Mouse (Mus musculus) forebrain, embryonic 15.5 days (tissue): Measurements from ENCODE around the gene BC004004. TPM values are rescaled to one million over a fixed set of nuclear protein-coding genes. Genes with fewer than 3 reads are reported as not detected.

Experiments
- ATAC-seq: fragments of 200-750 bp; cut with Nextera tagmentation; replicated peaks from 2 replicates; pipeline ENCODE4 v1.8.0; 2017; ENCODE audit warnings: mild to moderate bottlenecking, moderate TSS enrichment, moderate library complexity
- H3K27ac ChIP-seq: fragments of 300-500 bp; sonication (generic); replicated peaks from 2 replicates; pipeline ENCODE4 v1.5.1; 2015; ENCODE audit warnings: mild to moderate bottlenecking, inconsistent platforms
- H3K27me3 ChIP-seq: fragments of 300-500 bp; sonication (generic); 2 replicates; pipeline ENCODE4 v1.6.1; 2015; ENCODE audit warnings: inconsistent platforms
- H3K36me3 ChIP-seq: fragments of 300-500 bp; sonication (generic); 2 replicates; pipeline ENCODE4 v1.6.1; 2015; ENCODE audit warnings: mild to moderate bottlenecking, inconsistent platforms
- H3K4me1 ChIP-seq: fragments of 300-500 bp; sonication (generic); 2 replicates; pipeline ENCODE4 v1.6.1; 2015; ENCODE audit warnings: inconsistent platforms
- H3K4me2 ChIP-seq: fragments of 300-500 bp; sonication (generic); replicated peaks from 2 replicates; pipeline ENCODE4 v1.6.1; 2015; ENCODE audit warnings: mild to moderate bottlenecking, inconsistent platforms
- H3K4me3 ChIP-seq: fragments of 300-500 bp; sonication (generic); 2 replicates; pipeline ENCODE4 v1.5.1; 2015; ENCODE audit warnings: mild to moderate bottlenecking, inconsistent platforms
- H3K9ac ChIP-seq: fragments of 300-500 bp; sonication (generic); replicated peaks from 2 replicates; pipeline ENCODE4 v1.6.1; 2015; ENCODE audit warnings: mild to moderate bottlenecking, inconsistent platforms
- H3K9me3 ChIP-seq: fragments of 300-500 bp; sonication (generic); 2 replicates; pipeline ENCODE4 v1.6.1; 2016; ENCODE audit warnings: inconsistent platforms
- WGBS: fragments of 180-500 bp; shearing (Covaris S2); methylation state at CpG from one replicate; pipeline ENCODE4 v1.1.7; 2015; ENCODE audit warnings: mixed read lengths; 5-methylcytosine and 5-hydroxymethylcytosine counted together
- polyA plus RNA-seq: library from polyadenylated mRNA; unstranded; fragments of >200 nt; fragmentation: Nextera tagmentation; extraction: Ambion mirVana; gene quantifications from 2 replicates; pipeline ENCODE4 v1.2.1, GENCODE M21; 2015

The BC004004 gene
- polyA plus RNA-seq, 1 experiment from 2014 or later, result 96.4 TPM

DNA sequence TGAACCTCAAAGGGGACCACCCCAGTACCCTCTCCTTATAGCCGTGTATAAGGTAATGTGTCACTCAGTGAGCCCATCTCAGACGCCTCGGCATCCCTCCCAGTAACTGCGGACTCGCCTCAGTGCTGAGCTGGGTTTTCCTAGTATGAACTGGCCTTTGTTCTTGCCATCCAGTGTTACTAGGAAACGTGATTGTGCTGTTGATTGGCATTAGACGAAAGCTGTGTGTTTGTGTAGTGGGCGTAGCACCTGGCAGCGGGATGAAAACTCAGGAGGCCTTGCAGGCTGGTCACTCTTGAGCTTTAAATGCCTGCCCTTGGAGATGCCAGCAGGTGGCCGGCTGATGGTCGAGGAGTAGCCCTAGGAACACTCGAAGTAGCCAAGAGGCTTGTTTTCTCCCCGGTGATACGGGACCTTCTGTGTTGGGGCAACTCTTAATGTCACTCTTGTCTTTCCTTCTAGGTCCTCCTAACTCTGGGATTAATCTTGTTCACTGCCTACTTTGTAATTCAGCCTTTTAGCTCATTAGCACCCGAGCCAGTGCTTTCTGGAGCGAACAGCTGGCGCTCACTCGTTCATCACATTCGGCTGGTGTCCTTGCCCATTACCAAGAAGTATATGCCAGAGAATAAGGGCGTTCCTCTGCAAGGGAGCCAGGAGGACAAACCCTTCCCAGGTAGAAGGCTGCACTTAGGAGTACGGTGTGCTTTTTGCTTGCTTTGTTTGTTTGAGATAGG, 13.8 kb downstream of the BC004004 start:
- peaks cover 20% of the 10 kb centered on the region for H3K36me3 ChIP-seq
- 16% methylated on average over 21 of the region's 21 CpGs for WGBS
- ATAC-seq, result peak; percentile 71
- no peaks in the 10 kb centered on the region for H3K27me3 ChIP-seq
- peaks cover 13% of the 10 kb centered on the region for H3K4me1 ChIP-seq
- H3K4me2 ChIP-seq, result no peak overlapping the region
- H3K4me3 ChIP-seq, result no peak overlapping the region
- peak overlapping the region; percentile 47 for H3K27ac ChIP-seq
- H3K9me3 ChIP-seq, result no peaks in the 10 kb centered on the region
- no peak overlapping the region for H3K9ac ChIP-seq

DNA sequence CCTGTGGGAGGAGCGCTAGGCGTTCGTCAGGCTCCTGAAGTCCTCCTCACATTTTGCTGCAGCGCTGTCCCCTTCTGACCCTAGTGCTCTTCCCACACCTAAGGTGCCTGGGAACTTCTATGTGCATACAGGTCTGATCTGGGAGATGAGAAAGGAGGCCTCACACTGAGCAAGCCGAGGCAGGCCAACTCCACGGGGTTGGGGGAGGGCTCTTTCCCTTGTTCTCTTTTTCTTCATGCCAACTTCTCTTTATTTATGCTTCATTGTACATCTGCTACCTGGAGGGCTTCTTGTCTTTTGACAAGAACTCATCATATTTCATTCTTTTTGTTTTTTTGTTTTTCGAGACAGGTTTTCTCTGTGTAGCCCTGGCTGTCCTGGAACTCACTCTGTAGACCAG, 23.2 kb downstream of the BC004004 start:
- Histone ChIP-seq H3K4me1 (no peaks in the 10 kb centered on the region), H3K36me3 (peaks cover 42% of the 10 kb centered on the region), H3K4me2 (no peak overlapping the region), H3K9ac (no peak overlapping the region), H3K27me3 (no peaks in the 10 kb centered on the region), H3K9me3 (no peaks in the 10 kb centered on the region), H3K27ac (no peak overlapping the region), H3K4me3 (no peak overlapping the region)
- 85% methylated on average over 7 of the region's 7 CpGs for WGBS
- no peak for ATAC-seq

DNA sequence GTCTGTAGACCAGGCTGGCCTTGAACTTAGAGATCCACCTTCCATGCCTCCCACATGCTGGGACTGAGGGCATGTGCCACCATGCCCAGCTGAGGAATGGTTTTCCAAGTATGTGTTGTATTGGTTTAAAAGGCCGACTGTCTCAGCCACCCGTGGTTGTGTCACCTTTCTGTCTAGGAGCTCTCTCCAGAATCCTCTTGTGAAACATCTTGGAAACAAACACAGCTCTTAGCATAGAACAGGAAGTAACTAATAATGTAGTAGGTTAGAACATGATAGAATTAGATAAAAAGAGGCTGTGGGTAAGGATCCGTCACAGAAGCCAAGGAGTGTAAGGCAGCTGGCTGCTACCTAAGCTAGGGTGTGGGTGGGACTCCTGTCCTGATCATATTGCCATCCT, 24.4 kb downstream of the BC004004 start:
- H3K36me3 ChIP-seq, result peaks cover 51% of the 10 kb centered on the region
- H3K9me3 ChIP-seq, result no peaks in the 10 kb centered on the region
- H3K4me2 ChIP-seq, result no peak overlapping the region
- H3K9ac ChIP-seq, result no peak overlapping the region
- H3K4me3 ChIP-seq, result no peak overlapping the region
- ATAC-seq, result no peak
- no peak overlapping the region for H3K27ac ChIP-seq
- 92% methylated on average over 3 of the region's 3 CpGs for WGBS
- no peaks in the 10 kb centered on the region for H3K27me3 ChIP-seq
- no peaks in the 10 kb centered on the region for H3K4me1 ChIP-seq

- no peak overlapping the region for H3K27ac ChIP-seq
Measured at GRCm38 (mm10) chr17:29293807-29294605, 25.4 kb downstream of the BC004004 start.

DNA sequence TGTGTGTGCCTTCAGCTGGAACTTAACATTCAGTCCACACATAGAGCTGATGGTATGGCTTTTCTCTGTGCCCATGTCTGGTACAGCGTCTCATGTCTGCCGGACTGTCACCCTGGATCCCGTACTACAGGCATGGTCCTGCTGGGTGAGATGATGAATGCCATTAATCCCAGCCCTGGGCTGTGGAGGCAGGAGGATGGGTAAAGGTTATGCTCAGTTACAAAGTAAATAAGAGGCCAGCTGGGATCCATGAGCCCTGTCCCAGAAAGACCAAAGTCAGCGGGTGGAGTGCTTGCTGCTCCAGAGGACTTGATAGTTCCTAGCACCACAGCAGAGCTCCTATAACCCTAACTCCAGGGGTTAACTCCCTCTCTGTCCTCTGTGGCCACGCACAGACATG, 27.2 kb downstream of the BC004004 start:
- Histone ChIP-seq H3K4me2 (no peak overlapping the region), H3K9ac (no peak overlapping the region), H3K27ac (no peak overlapping the region), H3K4me1 (no peaks in the 10 kb centered on the region), H3K9me3 (no peaks in the 10 kb centered on the region), H3K4me3 (no peak overlapping the region), H3K36me3 (peaks cover 61% of the 10 kb centered on the region), H3K27me3 (no peaks in the 10 kb centered on the region)
- WGBS, result 76% methylated on average over 5 of the region's 5 CpGs
- no peak for ATAC-seq

More at GRCm38 (mm10) chr17:29293807-29294605, 25.4 kb downstream of the BC004004 start:
- Histone ChIP-seq H3K27me3 (no peaks in the 10 kb centered on the region), H3K9me3 (no peaks in the 10 kb centered on the region), H3K36me3 (peaks cover 51% of the 10 kb centered on the region), H3K4me3 (no peak overlapping the region), H3K4me1 (no peaks in the 10 kb centered on the region), H3K4me2 (no peak overlapping the region), H3K9ac (no peak overlapping the region)
- WGBS, result 83% methylated on average over 9 of the region's 9 CpGs
- no peak for ATAC-seq

DNA sequence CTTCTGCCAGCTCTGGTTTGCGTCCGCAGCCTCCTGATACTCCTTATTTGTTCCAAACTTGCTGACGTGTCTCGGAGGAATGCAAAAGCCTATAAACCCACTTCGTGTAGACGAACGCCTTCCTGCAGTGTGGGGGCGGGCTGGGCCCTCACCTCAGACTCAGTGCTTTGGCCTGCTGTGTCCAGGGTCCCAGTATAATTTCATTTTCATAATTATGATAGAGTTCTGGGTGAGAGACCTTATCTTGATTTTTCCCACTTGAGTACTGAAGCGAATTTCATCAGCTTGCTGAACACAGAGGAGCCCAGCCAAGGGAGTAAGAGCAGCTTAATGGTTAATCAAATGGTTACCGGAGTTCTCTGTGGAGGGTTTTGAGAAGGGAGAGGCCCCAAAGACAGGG, 28.7 kb downstream of the BC004004 start:
- no peak overlapping the region for H3K4me3 ChIP-seq
- no peak overlapping the region for H3K4me2 ChIP-seq
- no peaks in the 10 kb centered on the region for H3K4me1 ChIP-seq
- H3K27me3 ChIP-seq, result no peaks in the 10 kb centered on the region
- 92% methylated on average over 10 of the region's 10 CpGs for WGBS
- H3K36me3 ChIP-seq, result peaks cover 71% of the 10 kb centered on the region
- no peaks in the 10 kb centered on the region for H3K9me3 ChIP-seq
- ATAC-seq, result no peak
- no peak overlapping the region for H3K9ac ChIP-seq
- H3K27ac ChIP-seq, result no peak overlapping the region

DNA sequence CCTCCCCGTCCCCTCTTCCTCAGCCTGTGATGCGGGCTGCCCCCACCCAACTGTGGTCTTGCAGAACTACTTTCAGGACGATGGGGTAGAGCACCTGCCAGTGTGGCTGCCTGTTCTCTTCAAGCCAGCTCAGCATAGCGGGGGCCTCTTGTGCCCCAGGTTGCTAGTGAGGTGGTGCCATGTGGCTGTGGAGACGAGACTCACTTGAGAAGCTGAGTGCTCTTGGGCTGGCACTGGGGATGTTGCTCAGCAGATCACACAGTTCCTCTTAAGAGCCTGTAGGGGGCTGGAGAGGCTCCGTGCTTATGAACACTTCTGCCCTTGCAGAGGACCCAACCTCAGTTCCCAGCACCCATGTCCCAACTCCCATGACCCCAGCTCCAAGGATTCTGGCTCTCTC, 29.2 kb downstream of the BC004004 start:
- Histone ChIP-seq H3K27ac (no peak overlapping the region), H3K36me3 (peaks cover 73% of the 10 kb centered on the region), H3K4me1 (no peaks in the 10 kb centered on the region), H3K4me2 (no peak overlapping the region), H3K27me3 (no peaks in the 10 kb centered on the region), H3K9ac (no peak overlapping the region), H3K9me3 (no peaks in the 10 kb centered on the region), H3K4me3 (no peak overlapping the region)
- WGBS, result 85% methylated on average over 6 of the region's 6 CpGs
- ATAC-seq, result no peak

GRCm38 (mm10) chr17:29299282-29299681, 30.7 kb downstream of the BC004004 start:
- Histone ChIP-seq H3K4me1 (no peaks in the 10 kb centered on the region), H3K36me3 (peaks cover 58% of the 10 kb centered on the region), H3K27ac (no peak overlapping the region), H3K27me3 (no peaks in the 10 kb centered on the region), H3K9ac (no peak overlapping the region), H3K4me3 (no peak overlapping the region), H3K9me3 (no peaks in the 10 kb centered on the region), H3K4me2 (no peak overlapping the region)
- ATAC-seq, result no peak
- 85% methylated on average over 4 of the region's 4 CpGs for WGBS

GRCm38 (mm10) chr17:29300926-29301325, 32.3 kb downstream of the BC004004 start:
- Histone ChIP-seq H3K4me2 (no peak overlapping the region), H3K36me3 (peaks cover 42% of the 10 kb centered on the region), H3K9ac (no peak overlapping the region), H3K27me3 (no peaks in the 10 kb centered on the region), H3K4me3 (no peak overlapping the region), H3K4me1 (no peaks in the 10 kb centered on the region), H3K27ac (no peak overlapping the region), H3K9me3 (no peaks in the 10 kb centered on the region)
- 92% methylated on average over 7 of the region's 7 CpGs for WGBS
- no peak for ATAC-seq

DNA sequence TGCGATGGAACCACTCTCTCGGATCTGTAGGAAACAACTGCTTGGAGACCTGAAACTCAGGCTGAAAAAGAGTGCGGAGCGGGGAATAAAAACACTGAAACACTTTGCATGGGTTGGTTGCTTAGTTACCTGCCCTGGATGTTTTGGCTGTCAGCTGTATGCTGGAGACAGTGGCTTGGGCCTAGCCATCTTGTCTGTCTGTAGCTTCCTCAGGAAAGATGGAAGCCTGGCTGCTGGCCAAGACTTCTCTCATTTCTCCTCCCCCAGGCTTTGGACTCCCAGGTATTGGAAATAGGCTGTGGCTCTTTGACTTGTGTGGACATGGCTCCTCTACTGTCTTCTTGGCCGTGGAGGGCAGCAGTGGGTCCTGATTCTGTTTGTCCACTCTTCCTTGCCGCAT, 32.8 kb downstream of the BC004004 start:
- H3K4me3 ChIP-seq, result no peak overlapping the region
- H3K4me2 ChIP-seq, result no peak overlapping the region
- 92% methylated on average over 6 of the region's 6 CpGs for WGBS
- peaks cover 37% of the 10 kb centered on the region for H3K36me3 ChIP-seq
- H3K9me3 ChIP-seq, result no peaks in the 10 kb centered on the region
- no peak overlapping the region for H3K9ac ChIP-seq
- H3K27ac ChIP-seq, result no peak overlapping the region
- no peak for ATAC-seq
- H3K27me3 ChIP-seq, result no peaks in the 10 kb centered on the region
- H3K4me1 ChIP-seq, result no peaks in the 10 kb centered on the region

- Histone ChIP-seq H3K4me2 (no peak overlapping the region), H3K9me3 (no peaks in the 10 kb centered on the region), H3K4me1 (no peaks in the 10 kb centered on the region), H3K36me3 (peaks cover 30% of the 10 kb centered on the region), H3K9ac (no peak overlapping the region), H3K27me3 (no peaks in the 10 kb centered on the region), H3K4me3 (no peak overlapping the region), H3K27ac (no peak overlapping the region)
- 86% methylated on average over 5 of the region's 5 CpGs for WGBS
- no peak for ATAC-seq
Measured at GRCm38 (mm10) chr17:29302149-29302548, 33.6 kb downstream of the BC004004 start.

GRCm38 (mm10) chr17:29303087-29303486, 34.5 kb downstream of the BC004004 start:
- Histone ChIP-seq H3K36me3 (peaks cover 24% of the 10 kb centered on the region), H3K27me3 (no peaks in the 10 kb centered on the region), H3K9me3 (no peaks in the 10 kb centered on the region), H3K4me1 (no peaks in the 10 kb centered on the region), H3K4me2 (no peak overlapping the region), H3K27ac (no peak overlapping the region), H3K9ac (no peak overlapping the region), H3K4me3 (no peak overlapping the region)
- WGBS, result 47% methylated on average over 3 of the region's 3 CpGs
- ATAC-seq, result no peak
